Mouse (Mus musculus): ENCODE measurements around the gene Fxyd5. TPM values are rescaled to one million over a fixed set of nuclear protein-coding genes. Genes with fewer than 3 reads are reported as not detected.

The Fxyd5 gene
- polyA plus RNA-seq, 1 experiment from 2014 or later: 19.6 TPM

DNA sequence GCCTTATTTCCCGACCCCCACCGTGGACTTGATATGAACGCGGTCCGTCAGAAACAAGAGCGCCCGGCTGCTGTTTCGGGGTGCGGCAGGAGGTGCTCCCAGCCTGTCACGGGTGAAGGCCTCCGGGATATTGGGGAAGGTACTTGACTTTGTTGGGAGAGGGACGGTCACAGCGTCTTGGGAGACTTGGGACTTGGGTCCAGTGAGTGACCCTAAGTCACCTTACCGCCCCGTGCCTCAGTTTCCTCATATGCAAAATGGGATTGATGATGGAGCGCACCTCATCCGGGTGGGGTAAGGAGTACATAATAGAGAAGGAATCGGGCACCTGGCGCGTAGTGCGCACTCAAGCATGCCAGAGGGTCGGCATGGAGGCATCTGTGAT is 10.0 kb upstream of the Fxyd5 start:
- Histone ChIP-seq H3K36me3 (no peaks in the 10 kb centered on the region), H3K27me3 (peaks cover 66% of the 10 kb centered on the region), H3K9me3 (no peaks in the 10 kb centered on the region), H3K4me3 (peak overlapping the region; percentile 22), H3K4me1 (replicated peaks) (peaks cover 58% of the 10 kb centered on the region), H3K27ac (replicated peaks) (no peak overlapping the region), H3K4me2 (peak overlapping the region; percentile 63), H3K9ac (peak overlapping the region; percentile 10; the same call in 1 of the 2 replicates)
- no peak for ATAC-seq (ENCODE audit: low read depth)
- WGBS: 3% methylated on average over 22 of the region's 22 CpGs

DNA sequence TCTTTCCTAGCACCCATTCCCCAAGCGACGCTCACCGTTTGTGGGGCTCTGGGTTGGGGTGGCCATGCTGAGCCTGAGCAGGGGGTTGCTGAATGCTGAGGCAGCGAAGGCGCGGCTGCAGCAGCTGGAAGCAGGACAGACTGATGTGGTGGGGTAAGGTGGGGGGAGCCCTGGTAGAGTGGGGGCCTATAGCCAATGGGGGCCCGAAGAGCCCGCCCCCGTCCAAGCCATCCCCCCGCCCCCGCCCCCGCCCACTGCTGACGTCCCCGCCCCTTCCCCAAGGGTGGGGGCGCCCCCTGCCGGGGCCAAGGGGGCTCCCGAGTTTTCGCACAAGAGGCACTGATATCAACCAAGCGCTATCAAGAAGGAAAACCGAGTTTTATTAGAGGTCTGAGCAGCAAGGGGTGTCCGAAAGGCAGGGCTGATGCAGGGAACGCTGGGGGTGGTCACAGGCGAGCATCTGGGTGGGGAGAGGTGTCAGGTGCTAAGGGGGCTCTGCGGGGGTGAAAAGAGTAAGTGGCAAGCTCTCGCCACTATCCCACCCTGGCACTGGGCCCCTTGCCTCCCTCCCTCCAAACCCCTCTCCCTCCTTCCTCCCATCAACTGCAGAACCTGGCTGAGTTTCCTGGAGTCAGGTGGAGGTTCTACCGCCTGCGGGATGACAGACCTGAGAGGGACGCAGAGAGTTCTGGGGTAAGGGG is 9.2 kb upstream of the Fxyd5 start, which contains the start of gene Fxyd7:
Gene Fxyd7, minus strand, starts transcription at position 147 of the 701 bp plus-strand sequence.
- peaks cover 58% of the 10 kb centered on the region for H3K4me1 ChIP-seq (replicated peaks)
- H3K36me3 ChIP-seq: no peaks in the 10 kb centered on the region
- WGBS: 4% methylated on average over 20 of the region's 28 CpGs
- H3K9ac ChIP-seq: peak within 1 kb of the TSS; percentile 68
- peak within 1 kb of the TSS; percentile 42 for H3K4me3 ChIP-seq
- peak within 1 kb of the TSS; percentile 70 for H3K27ac ChIP-seq (replicated peaks)
- no peaks in the 10 kb centered on the region for H3K9me3 ChIP-seq
- peak within 1 kb of the TSS; percentile 63 for H3K4me2 ChIP-seq
- peaks cover 70% of the 10 kb centered on the region for H3K27me3 ChIP-seq
- ATAC-seq (ENCODE audit: low read depth): peak; percentile 46; the same call in 1 of the 2 replicates

DNA sequence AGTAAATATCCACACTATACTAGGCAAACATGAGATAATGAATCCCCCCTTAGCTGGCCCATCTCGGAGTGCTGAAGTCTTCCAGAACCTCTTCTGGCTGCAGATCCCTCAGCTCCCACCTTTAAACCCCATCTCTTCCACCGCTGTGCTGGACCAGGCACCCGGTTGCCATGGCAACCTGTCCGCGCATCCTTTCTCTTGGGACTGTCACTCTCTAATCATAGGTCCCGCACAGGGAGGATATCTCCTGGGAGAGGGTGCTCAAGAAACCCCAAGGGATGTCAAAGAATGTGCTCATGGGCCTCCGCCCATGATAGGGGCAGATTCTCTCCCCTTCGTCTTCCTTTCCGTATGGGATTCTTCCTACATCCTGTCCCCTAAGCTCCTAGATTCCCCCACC is 8.6 kb upstream of the Fxyd5 start:
- Histone ChIP-seq H3K9me3 (no peaks in the 10 kb centered on the region), H3K4me1 (replicated peaks) (peaks cover 58% of the 10 kb centered on the region), H3K4me3 (peak overlapping the region; percentile 42), H3K36me3 (no peaks in the 10 kb centered on the region), H3K9ac (peak overlapping the region; percentile 68), H3K4me2 (peak overlapping the region; percentile 63), H3K27me3 (peaks cover 76% of the 10 kb centered on the region), H3K27ac (replicated peaks) (peak overlapping the region; percentile 70; the same call in 1 of the 2 replicates)
- 0 out of 2 replicates have a peak, but pooled peaks have one; percentile 11 for ATAC-seq (ENCODE audit: low read depth)
- WGBS: 2% methylated on average over 9 of the region's 9 CpGs

DNA sequence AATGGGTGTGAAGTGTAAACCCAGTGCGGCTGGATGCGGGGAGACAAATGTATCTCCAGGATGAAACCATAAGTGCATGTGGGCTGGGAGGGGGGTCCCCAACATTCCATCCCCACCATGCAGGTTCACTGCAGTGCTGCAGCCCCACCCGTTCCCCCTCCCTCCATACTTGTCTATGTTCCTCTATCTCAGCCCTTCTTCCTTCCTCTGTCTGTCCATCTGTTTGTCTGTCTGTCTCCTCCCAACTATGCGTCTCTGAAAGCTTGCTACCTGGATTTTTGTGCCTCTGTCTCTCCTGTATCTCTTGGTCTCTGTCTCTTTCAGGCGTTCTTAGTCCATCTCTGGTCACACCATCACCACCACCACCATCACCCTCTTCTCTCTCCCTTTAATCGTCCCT is 8.2 kb upstream of the Fxyd5 start:
- H3K9ac ChIP-seq: peak overlapping the region; percentile 68
- peaks cover 78% of the 10 kb centered on the region for H3K27me3 ChIP-seq
- H3K9me3 ChIP-seq: no peaks in the 10 kb centered on the region
- 0 out of 2 replicates have a peak, but pooled peaks have one; percentile 2 for ATAC-seq (ENCODE audit: low read depth)
- peak overlapping the region; percentile 70 for H3K27ac ChIP-seq (replicated peaks)
- WGBS: 5% methylated on average over 6 of the region's 6 CpGs
- peak overlapping the region; percentile 63 for H3K4me2 ChIP-seq
- H3K4me3 ChIP-seq: peak overlapping the region; percentile 42
- H3K4me1 ChIP-seq (replicated peaks): peaks cover 57% of the 10 kb centered on the region
- no peaks in the 10 kb centered on the region for H3K36me3 ChIP-seq

DNA sequence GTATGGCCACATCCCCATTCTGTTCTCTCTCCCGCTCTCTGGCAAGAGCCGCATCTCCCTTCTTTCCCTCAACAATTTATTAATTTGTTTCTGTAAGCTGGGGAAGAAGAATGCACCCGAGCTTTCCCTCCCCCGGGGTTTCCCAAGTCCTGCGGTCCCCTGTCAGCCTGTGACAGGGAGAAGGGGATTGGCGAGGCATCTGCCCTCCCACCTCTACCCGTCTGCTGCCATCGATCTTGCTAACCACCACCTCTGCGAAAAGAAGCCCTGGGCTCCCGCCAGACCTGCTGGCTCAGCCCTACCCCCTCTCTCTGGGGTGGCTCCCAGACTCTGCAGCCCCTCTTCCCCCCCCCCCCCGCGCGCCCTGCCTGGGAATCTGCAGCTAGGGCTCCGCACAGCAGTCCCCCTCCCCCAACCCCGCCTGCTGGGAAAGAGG is 7.6 kb upstream of the Fxyd5 start:
- WGBS: 2% methylated on average over 13 of the region's 15 CpGs

DNA sequence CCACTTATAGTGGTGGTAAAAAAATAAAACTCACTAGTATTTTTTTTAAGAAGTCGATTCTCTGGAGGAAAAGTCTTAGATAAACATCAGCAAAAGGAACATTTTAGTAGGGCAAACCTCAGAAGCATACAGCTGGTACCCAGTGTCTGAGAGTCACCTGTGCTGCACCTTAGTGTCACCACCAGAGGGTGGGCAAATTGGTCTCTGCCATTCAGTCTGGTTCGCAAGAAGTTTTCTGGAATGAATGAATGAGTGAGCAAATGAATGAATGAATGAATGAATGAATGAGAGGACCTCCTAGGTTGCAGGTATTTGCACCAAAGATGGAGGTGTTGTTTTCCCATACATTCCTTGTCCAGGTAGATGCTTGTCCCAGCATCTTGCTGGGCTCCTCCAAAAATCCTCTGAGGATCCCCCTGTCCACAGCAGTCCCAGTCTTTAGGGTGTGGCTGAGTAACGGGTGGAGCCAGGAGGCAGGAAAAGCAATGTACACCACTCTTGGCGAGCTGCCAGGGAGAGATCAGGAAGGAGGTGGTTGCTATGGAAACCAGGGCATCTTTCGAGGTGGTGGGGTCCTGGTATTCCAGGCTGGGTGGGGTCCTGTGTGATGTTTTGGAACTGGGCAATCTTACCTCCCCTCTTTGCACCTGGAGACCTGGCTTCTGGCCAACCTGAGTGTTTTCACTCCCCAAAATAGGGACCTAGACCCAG is 7.0 kb upstream of the Fxyd5 start:
- peak overlapping the region; percentile 68 for H3K9ac ChIP-seq
- peak overlapping the region; percentile 42 for H3K4me3 ChIP-seq
- no peaks in the 10 kb centered on the region for H3K9me3 ChIP-seq
- no peak for ATAC-seq (ENCODE audit: low read depth)
- no peaks in the 10 kb centered on the region for H3K36me3 ChIP-seq
- H3K4me2 ChIP-seq: peak overlapping the region; percentile 63
- peaks cover 80% of the 10 kb centered on the region for H3K27me3 ChIP-seq
- peak overlapping the region; percentile 70 for H3K27ac ChIP-seq (replicated peaks)
- peaks cover 46% of the 10 kb centered on the region for H3K4me1 ChIP-seq (replicated peaks)
- 21% methylated on average over 5 of the region's 5 CpGs for whole genome bisulfite sequencing

More for the DNA sequence above, 7.6 kb upstream of the Fxyd5 start:
- Histone ChIP-seq H3K36me3 (no peaks in the 10 kb centered on the region), H3K4me2 (peak overlapping the region; percentile 63), H3K27me3 (peaks cover 80% of the 10 kb centered on the region), H3K4me1 (replicated peaks) (peaks cover 51% of the 10 kb centered on the region), H3K9me3 (no peaks in the 10 kb centered on the region), H3K9ac (peak overlapping the region; percentile 68), H3K27ac (replicated peaks) (peak overlapping the region; percentile 70), H3K4me3 (peak overlapping the region; percentile 42)
- peak; percentile 34 for ATAC-seq (ENCODE audit: low read depth)

DNA sequence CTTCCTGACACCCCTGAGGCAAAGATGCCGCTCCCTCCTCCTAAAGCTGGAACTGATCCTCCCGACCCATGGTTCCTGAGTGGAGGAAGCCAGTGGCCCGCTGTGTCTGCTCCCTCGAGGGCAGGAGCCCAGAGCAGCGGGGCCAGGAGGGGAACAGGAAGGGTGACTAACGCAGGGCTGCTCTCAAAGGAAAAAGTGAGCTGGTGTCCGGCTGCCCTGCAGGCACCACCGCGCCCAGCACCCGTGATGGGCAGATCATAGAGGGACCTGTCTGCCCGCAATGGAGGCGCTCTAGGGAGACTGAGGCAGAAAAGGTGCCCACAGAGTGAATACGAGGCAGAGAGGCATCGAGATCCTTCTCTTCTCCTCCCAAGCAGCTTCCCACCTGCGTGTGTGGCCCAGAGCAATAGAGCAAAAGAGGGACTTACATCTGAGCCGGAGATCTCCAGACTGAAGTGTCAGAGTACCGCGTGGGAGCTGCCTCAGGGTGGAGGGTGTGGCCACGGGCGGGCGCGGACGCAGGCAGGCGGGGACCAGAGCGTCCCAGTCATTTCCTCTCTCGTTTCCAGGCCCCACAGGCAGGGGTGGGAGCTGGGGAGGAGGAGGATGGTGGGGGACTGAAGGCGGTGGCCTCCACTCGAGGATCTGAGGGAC is 492 bp downstream of the Fxyd5 start:
- WGBS: 3% methylated on average over 28 of the region's 28 CpGs
- no peak overlapping the region for H3K27ac ChIP-seq (replicated peaks)
- H3K4me2 ChIP-seq: peak overlapping the region; percentile 46
- H3K4me1 ChIP-seq (replicated peaks): peaks cover 12% of the 10 kb centered on the region
- H3K27me3 ChIP-seq: peaks cover 67% of the 10 kb centered on the region
- peak overlapping the region; percentile 18 for H3K4me3 ChIP-seq
- H3K9me3 ChIP-seq: no peaks in the 10 kb centered on the region
- H3K36me3 ChIP-seq: no peaks in the 10 kb centered on the region
- peak overlapping the region; percentile 38 for H3K9ac ChIP-seq
- no peak for ATAC-seq (ENCODE audit: low read depth)

DNA sequence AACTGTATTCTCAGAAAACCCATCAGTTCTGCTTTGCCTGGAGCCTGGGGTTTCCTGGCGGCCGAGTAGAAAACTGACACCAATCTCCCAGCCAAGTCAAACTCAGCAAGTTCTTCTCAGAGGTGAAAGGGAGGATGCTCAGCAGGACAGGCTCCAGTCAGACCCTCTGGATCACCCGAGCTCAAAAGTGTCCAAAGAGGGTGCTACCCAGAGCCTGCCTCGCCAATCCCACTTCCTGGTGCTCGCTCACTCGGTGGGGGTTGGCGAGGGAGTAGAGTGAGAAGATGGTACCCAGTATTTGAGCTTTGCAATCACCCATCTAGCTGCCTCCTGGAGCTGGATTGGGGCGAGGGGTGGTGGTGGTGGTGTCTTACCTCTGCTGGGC is 1.3 kb downstream of the Fxyd5 start:
- 51% methylated on average over 8 of the region's 8 CpGs for WGBS
- H3K4me2 ChIP-seq: peak overlapping the region; percentile 46
- ATAC-seq (ENCODE audit: low read depth): no peak

DNA sequence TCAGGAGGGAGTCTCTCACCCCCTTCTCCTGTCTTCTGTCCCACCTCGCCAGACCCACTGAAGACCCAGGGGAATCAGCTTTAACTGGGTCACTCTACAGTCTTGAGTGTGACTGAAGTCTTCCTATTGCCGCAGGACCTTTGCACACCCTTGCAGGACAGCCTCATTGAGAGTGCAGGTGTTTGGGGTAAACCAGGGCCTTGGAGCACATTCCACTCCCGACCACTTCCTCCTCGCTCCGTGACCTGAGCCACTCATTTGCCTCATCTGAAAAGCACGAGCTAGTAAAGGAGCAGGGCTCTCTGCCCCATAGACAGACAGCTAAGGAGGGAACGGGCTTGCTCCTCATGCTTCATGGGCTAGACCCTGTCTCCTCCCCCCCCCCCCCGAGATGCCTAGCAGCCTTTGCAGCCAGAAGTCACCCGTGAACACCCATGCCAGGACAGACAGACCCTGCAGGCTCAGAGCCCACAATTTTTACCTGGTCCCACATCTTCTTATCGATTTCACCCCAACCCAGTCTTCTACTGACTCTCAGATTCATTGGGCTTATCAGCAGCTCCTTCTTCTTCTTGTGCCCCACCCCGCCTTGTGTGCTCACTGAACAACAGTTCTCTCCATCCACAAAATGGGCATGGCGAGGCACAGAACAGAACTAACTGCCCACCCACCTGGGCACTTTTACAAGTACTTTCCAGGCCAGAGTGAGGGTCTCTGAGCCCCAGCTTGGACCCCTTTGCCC is 1.8 kb downstream of the Fxyd5 start:
- Histone ChIP-seq H3K27me3 (peaks cover 55% of the 10 kb centered on the region), H3K9me3 (no peaks in the 10 kb centered on the region), H3K9ac (no peak overlapping the region), H3K36me3 (no peaks in the 10 kb centered on the region), H3K4me3 (no peak overlapping the region), H3K27ac (replicated peaks) (no peak overlapping the region), H3K4me2 (no peak overlapping the region), H3K4me1 (replicated peaks) (peaks cover 12% of the 10 kb centered on the region)
- 77% methylated on average over 12 of the region's 12 CpGs for WGBS
- no peak for ATAC-seq (ENCODE audit: low read depth)

More for the DNA sequence above, 1.3 kb downstream of the Fxyd5 start:
- H3K4me3 ChIP-seq: 0 out of 2 replicates have a peak overlapping the region, but pooled peaks have one; percentile 18
- no peaks in the 10 kb centered on the region for H3K9me3 ChIP-seq
- H3K4me1 ChIP-seq (replicated peaks): peaks cover 12% of the 10 kb centered on the region
- no peaks in the 10 kb centered on the region for H3K36me3 ChIP-seq
- H3K27me3 ChIP-seq: peaks cover 59% of the 10 kb centered on the region
- no peak overlapping the region for H3K9ac ChIP-seq
- no peak overlapping the region for H3K27ac ChIP-seq (replicated peaks)

DNA sequence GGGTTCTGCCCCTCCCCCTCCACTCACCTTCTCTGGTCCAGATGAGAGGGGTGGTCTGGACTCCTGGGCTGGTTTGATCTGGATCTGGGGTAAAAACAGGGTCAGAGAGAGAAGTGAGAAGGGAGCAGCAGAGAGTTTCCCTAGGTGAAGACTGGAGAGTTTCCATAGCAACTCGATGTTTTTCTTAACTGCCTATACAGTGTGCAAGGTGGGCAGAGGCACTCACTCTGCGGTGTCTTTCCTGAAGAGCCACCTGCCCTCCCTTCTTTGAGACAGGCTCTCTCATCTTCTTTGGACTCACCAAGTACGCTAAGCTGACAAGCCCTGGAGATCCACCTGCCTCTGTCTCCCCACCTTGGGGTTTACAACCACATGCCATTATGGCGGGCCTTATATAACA is 3.3 kb downstream of the Fxyd5 start:
- 90% methylated on average over 4 of the region's 4 CpGs for WGBS
- Histone ChIP-seq H3K36me3 (no peaks in the 10 kb centered on the region), H3K9me3 (no peaks in the 10 kb centered on the region), H3K27me3 (peaks cover 41% of the 10 kb centered on the region), H3K4me1 (replicated peaks) (peaks cover 12% of the 10 kb centered on the region), H3K4me2 (no peak overlapping the region), H3K4me3 (no peak overlapping the region), H3K27ac (replicated peaks) (no peak overlapping the region), H3K9ac (no peak overlapping the region)
- ATAC-seq (ENCODE audit: low read depth): no peak

DNA sequence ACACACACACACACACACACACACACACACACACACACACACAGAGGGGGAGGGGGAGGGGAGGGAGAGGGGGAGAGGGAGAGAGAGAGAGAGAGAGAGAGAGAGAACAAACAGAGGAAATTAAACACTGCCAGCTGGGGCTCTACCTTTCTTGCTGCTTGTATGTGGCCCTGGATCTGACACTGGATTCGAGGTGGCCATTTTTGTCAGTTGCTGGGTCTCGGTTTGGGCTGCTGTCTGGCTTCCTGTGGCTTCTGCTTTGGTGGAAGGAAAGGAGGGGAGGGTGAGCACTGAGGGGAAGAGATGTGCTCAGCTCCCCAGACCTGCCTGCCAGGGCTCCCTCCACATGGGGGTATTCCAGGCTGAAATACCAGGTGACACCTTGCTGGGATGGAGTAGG is 4.6 kb downstream of the Fxyd5 start:
- no peak for ATAC-seq (ENCODE audit: low read depth)
- Histone ChIP-seq H3K4me2 (no peak overlapping the region), H3K4me1 (replicated peaks) (peaks cover 12% of the 10 kb centered on the region), H3K9me3 (no peaks in the 10 kb centered on the region), H3K27me3 (peaks cover 27% of the 10 kb centered on the region), H3K27ac (replicated peaks) (no peak overlapping the region), H3K36me3 (no peaks in the 10 kb centered on the region), H3K4me3 (no peak overlapping the region), H3K9ac (no peak overlapping the region)
- WGBS: 64% methylated on average over 2 of the region's 2 CpGs

Measured in neural tube, embryonic 13.5 days (tissue).